Mouse (Mus musculus) lung, postnatal 25 days (tissue): ENCODE results near the gene Ptgds.

ENCODE experiments used
- DNase-seq: peaks from one replicate; pipeline ENCODE4 v3.0.0; 2022; ENCODE audit warnings: low spot score

The Ptgds gene

GRCm38 (mm10) chr2:25480541-25480940 lies 10.7 kb upstream of the Ptgds start:
- DNase-seq: no peak

- DNase-seq: no peak
These were observed 9.9 kb upstream of the Ptgds start for GRCm38 (mm10) chr2:25479551-25480311.

GRCm38 (mm10) chr2:25477967-25478675 lies 8.3 kb upstream of the Ptgds start:
- no peak for DNase-seq

- DNase-seq: no peak
These were observed 7.7 kb upstream of the Ptgds start for GRCm38 (mm10) chr2:25477541-25477940.

- DNase-seq: no peak
These were observed 2.7 kb upstream of the Ptgds start for GRCm38 (mm10) chr2:25472550-25472949.

GRCm38 (mm10) chr2:25468962-25469915 lies 607 bp downstream of the Ptgds start:
- no peak for DNase-seq

- DNase-seq: no peak
These were observed 2.1 kb downstream of the Ptgds start for GRCm38 (mm10) chr2:25467606-25468303.

GRCm38 (mm10) chr2:25465816-25466635 lies 3.8 kb downstream of the Ptgds start:
- DNase-seq: peak; percentile 34

GRCm38 (mm10) chr2:25465256-25465655 lies 4.6 kb downstream of the Ptgds start:
- DNase-seq: no peak

- DNase-seq: no peak
These were observed 6.2 kb downstream of the Ptgds start for GRCm38 (mm10) chr2:25463630-25464029.

GRCm38 (mm10) chr2:25461407-25461806 lies 8.4 kb downstream of the Ptgds start:
- no peak for DNase-seq

GRCm38 (mm10) chr2:25460551-25461309 lies 9.1 kb downstream of the Ptgds start, which contains the start of gene Paxx:
TSS of gene Paxx (minus strand) at chr2:25461094.
- peak; percentile 97 for DNase-seq

GRCm38 (mm10) chr2:25460135-25460534 lies 9.7 kb downstream of the Ptgds start:
- DNase-seq: no peak

- peak; percentile 71 for DNase-seq
These were observed 10.9 kb downstream of the Ptgds start for GRCm38 (mm10) chr2:25458911-25459310.

GRCm38 (mm10) chr2:25457022-25457896 lies 12.6 kb downstream of the Ptgds start:
- DNase-seq: peak; percentile 89

- DNase-seq: peak; percentile 85
These were observed 13.5 kb downstream of the Ptgds start, which contains the start of gene Clic3 for GRCm38 (mm10) chr2:25456205-25456953. TSS of gene Clic3 (plus strand) at chr2:25456838.

- no peak for DNase-seq
These were observed 16.9 kb downstream of the Ptgds start for GRCm38 (mm10) chr2:25452951-25453350.
